Mouse (Mus musculus): Measurements from ENCODE around the gene Mob3a. TPM values are rescaled to one million over a fixed set of nuclear protein-coding genes. Genes with fewer than 3 reads are reported as not detected.

Gene Mob3a
- total and polyA plus RNA-seq, 2 experiments, result 3.5 to 6.1 TPM

GRCm38 (mm10) chr10:80675405-80676197 lies 26.2 kb downstream of the Mob3a start:
- peak overlapping the region; percentile 99 for H3K9ac ChIP-seq (ENCODE audit: low read depth, low read length)
- peak overlapping the region; percentile 85 for H3K27ac ChIP-seq (replicated peaks; ENCODE audit: insufficient read depth, low read depth, low read length)
- peaks cover 39% of the 10 kb centered on the region for H3K79me2 ChIP-seq (ENCODE audit: control insufficient read depth, insufficient read depth, low read length)
- WGBS, result under 1% methylated on average over 38 of the region's 54 CpGs
- H3K4me3 ChIP-seq (ENCODE audit: insufficient read depth, low read depth, low read length), result peak overlapping the region; percentile 93
- peaks cover 59% of the 10 kb centered on the region for H3K4me1 ChIP-seq (ENCODE audit: control insufficient read depth, insufficient read depth, low read length)
- H3K36me3 ChIP-seq (ENCODE audit: control insufficient read depth, insufficient read depth, low read length), result peaks cover 9% of the 10 kb centered on the region
- TF ChIP-seq CTCF (IDR thresholded peaks at IDR 0.05; ENCODE audit: low read depth, low read length) (no peak), POLR2A (IDR thresholded peaks at IDR 0.05; ENCODE audit: extremely low read depth, insufficient read depth, low read length) (no peak)
- peak; percentile 26 for DNase-seq (ENCODE audit: extremely low read depth, low read depth, low spot score)
- H3K27me3 ChIP-seq (ENCODE audit: control insufficient read depth, insufficient read depth, low read length), result no peaks in the 10 kb centered on the region

DNA sequence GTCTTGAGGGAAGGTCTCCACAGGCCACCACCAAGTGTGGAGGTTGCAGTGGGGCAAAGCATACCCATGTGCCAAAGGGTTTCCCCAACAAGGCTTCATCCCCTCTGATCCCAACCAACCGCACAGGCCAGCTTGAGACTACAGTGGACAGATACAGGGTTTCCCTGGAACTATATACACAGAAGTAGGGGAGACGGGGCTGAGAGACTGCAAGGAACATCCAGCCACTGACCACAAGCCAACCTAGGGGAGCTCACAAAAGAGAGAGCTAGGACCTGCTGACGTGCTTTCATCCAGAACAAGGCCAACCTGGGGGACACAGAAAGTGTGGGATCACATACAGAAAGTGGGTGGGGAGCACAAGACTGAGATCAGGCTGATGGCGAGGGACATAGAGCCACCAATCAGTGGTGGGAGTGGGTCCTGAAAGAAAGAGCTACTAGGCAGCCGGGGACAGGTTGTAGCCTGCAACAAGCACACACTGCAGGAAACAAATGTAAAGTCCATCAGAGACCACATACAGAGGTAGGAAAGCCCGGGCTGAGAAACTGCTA lies 26.8 kb downstream of the Mob3a start:
- TF ChIP-seq CTCF (IDR thresholded peaks at IDR 0.05; ENCODE audit: low read depth, low read length), result no peak
- no peak for TF ChIP-seq POLR2A (IDR thresholded peaks at IDR 0.05; ENCODE audit: extremely low read depth, insufficient read depth, low read length)
- no peak for DNase-seq (ENCODE audit: extremely low read depth, low read depth, low spot score)
- whole genome bisulfite sequencing, result 0% methylated on average over 6 of the region's 6 CpGs
- Histone ChIP-seq H3K27ac (replicated peaks; ENCODE audit: insufficient read depth, low read depth, low read length) (peak overlapping the region; percentile 85), H3K79me2 (ENCODE audit: control insufficient read depth, insufficient read depth, low read length) (peaks cover 39% of the 10 kb centered on the region), H3K4me3 (ENCODE audit: insufficient read depth, low read depth, low read length) (peak overlapping the region; percentile 93), H3K27me3 (ENCODE audit: control insufficient read depth, insufficient read depth, low read length) (no peaks in the 10 kb centered on the region), H3K36me3 (ENCODE audit: control insufficient read depth, insufficient read depth, low read length) (peaks cover 12% of the 10 kb centered on the region), H3K4me1 (ENCODE audit: control insufficient read depth, insufficient read depth, low read length) (peaks cover 63% of the 10 kb centered on the region), H3K9ac (ENCODE audit: low read depth, low read length) (peak overlapping the region; percentile 99)

DNA sequence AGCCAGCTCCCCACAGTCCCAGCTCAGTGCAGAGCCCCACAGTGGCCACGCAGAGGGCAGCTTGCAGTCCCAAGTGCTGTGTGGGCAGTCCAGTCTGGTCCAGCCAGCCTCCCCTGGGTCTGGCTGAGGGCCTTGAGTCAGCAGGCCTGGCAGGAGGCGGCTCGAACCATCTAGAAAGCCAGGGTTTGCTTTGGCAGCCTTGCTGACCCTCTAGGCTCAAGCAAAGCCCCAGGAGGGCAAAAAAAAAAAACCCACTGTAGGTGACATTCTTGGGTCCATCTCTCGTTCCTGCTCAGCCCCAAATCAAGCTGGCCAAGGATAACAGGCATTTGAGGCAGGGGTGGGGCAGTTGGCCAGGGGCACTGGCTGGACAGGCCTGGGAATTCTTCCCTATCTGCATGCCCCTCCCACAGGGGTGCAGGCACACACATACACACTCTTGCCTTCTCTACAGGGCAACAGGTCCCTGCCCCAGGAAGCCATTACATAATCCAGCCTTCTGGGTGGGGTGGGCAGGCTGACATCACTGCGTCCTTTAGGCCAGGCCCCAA lies 27.5 kb downstream of the Mob3a start:
- DNase-seq (ENCODE audit: extremely low read depth, low read depth, low spot score), result peak; percentile 88
- 7% methylated on average over 5 of the region's 5 CpGs for WGBS
- TF ChIP-seq POLR2A (IDR thresholded peaks at IDR 0.05; ENCODE audit: extremely low read depth, insufficient read depth, low read length), result no peak
- no peak for TF ChIP-seq CTCF (IDR thresholded peaks at IDR 0.05; ENCODE audit: low read depth, low read length)

GRCm38 (mm10) chr10:80673690-80674089 lies 28.1 kb downstream of the Mob3a start:
- DNase-seq (ENCODE audit: extremely low read depth, low read depth, low spot score), result no peak
- peak overlapping the region; percentile 85 for H3K27ac ChIP-seq (replicated peaks; ENCODE audit: insufficient read depth, low read depth, low read length)
- H3K79me2 ChIP-seq (ENCODE audit: control insufficient read depth, insufficient read depth, low read length), result peaks cover 39% of the 10 kb centered on the region
- WGBS, result 81% methylated on average over 3 of the region's 3 CpGs
- H3K36me3 ChIP-seq (ENCODE audit: control insufficient read depth, insufficient read depth, low read length), result peaks cover 25% of the 10 kb centered on the region
- H3K4me3 ChIP-seq (ENCODE audit: insufficient read depth, low read depth, low read length), result peak overlapping the region; percentile 93
- peaks cover 61% of the 10 kb centered on the region for H3K4me1 ChIP-seq (ENCODE audit: control insufficient read depth, insufficient read depth, low read length)
- no peaks in the 10 kb centered on the region for H3K27me3 ChIP-seq (ENCODE audit: control insufficient read depth, insufficient read depth, low read length)
- TF ChIP-seq CTCF (IDR thresholded peaks at IDR 0.05; ENCODE audit: low read depth, low read length) (no peak), POLR2A (IDR thresholded peaks at IDR 0.05; ENCODE audit: extremely low read depth, insufficient read depth, low read length) (no peak)
- H3K9ac ChIP-seq (ENCODE audit: low read depth, low read length), result peak overlapping the region; percentile 99

More for the DNA sequence above, 27.5 kb downstream of the Mob3a start:
- H3K4me1 ChIP-seq (ENCODE audit: control insufficient read depth, insufficient read depth, low read length), result peaks cover 60% of the 10 kb centered on the region
- peak overlapping the region; percentile 85 for H3K27ac ChIP-seq (replicated peaks; ENCODE audit: insufficient read depth, low read depth, low read length)
- no peaks in the 10 kb centered on the region for H3K27me3 ChIP-seq (ENCODE audit: control insufficient read depth, insufficient read depth, low read length)
- H3K36me3 ChIP-seq (ENCODE audit: control insufficient read depth, insufficient read depth, low read length), result peaks cover 19% of the 10 kb centered on the region
- peak overlapping the region; percentile 93 for H3K4me3 ChIP-seq (ENCODE audit: insufficient read depth, low read depth, low read length)
- peak overlapping the region; percentile 99 for H3K9ac ChIP-seq (ENCODE audit: low read depth, low read length)
- H3K79me2 ChIP-seq (ENCODE audit: control insufficient read depth, insufficient read depth, low read length), result peaks cover 39% of the 10 kb centered on the region

DNA sequence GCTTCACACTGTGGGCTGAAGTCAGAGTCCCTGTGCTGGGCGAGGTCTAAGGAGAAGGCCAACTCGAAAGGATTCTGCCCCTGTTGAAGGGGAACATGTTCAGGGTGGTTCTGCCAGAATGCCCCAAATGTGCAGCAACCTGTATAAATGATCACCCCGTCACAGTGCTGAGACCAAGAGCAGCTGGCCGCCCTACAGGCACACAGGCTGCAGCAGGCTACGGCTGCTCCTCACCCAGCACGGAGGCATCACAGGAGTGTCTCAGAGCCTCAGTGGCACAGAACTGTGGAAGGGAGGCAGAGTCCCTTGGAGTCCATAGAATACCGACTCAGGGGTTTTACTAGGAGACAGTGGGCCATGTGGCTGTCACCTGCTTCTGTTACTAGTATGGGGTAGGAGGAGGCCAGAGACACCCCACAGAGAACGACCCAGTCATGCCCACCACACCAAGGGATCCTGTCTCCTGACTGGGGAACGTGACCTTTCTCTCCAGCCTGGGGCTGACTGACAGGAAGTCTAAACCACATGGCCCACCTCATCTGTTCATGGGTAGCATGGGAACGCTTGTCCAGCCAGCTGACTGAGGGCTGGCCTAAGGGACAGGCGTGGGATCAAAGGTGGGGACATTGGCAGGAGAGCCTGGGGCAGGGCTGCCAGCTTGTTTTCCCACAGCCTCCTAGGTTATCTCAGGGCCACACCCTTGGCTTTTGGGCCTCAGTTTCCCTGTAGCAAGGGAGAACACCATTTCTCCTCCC lies 29.7 kb downstream of the Mob3a start:
- peak; percentile 86 for DNase-seq (ENCODE audit: extremely low read depth, low read depth, low spot score)
- Histone ChIP-seq H3K27ac (replicated peaks; ENCODE audit: insufficient read depth, low read depth, low read length) (peak overlapping the region; percentile 40), H3K27me3 (ENCODE audit: control insufficient read depth, insufficient read depth, low read length) (no peaks in the 10 kb centered on the region), H3K9ac (ENCODE audit: low read depth, low read length) (peak overlapping the region; percentile 26), H3K4me3 (ENCODE audit: insufficient read depth, low read depth, low read length) (no peak overlapping the region), H3K79me2 (ENCODE audit: control insufficient read depth, insufficient read depth, low read length) (peaks cover 39% of the 10 kb centered on the region), H3K36me3 (ENCODE audit: control insufficient read depth, insufficient read depth, low read length) (peaks cover 37% of the 10 kb centered on the region), H3K4me1 (ENCODE audit: control insufficient read depth, insufficient read depth, low read length) (peaks cover 58% of the 10 kb centered on the region)
- TF ChIP-seq POLR2A (IDR thresholded peaks at IDR 0.05; ENCODE audit: extremely low read depth, insufficient read depth, low read length) (no peak), CTCF (IDR thresholded peaks at IDR 0.05; ENCODE audit: low read depth, low read length) (no peak)
- WGBS, result 64% methylated on average over 11 of the region's 11 CpGs
